Mouse (Mus musculus) cortical plate, adult 2 months (tissue): ENCODE data around the gene Rdh7.

Experiments
- CTCF ChIP-seq: fragments of 200-500 bp; IDR thresholded peaks from 2 replicates; pipeline ENCODE4 v1.5.1; 2011; ENCODE audit warnings: mild to moderate bottlenecking, control low read depth, low read length; ENCODE audit not compliant: insufficient read depth; ENCODE audit errors: extremely low read depth
- POLR2A ChIP-seq: fragments of 200-500 bp; IDR thresholded peaks from 2 replicates; pipeline ENCODE4 v1.6.1; 2011; ENCODE audit warnings: mild to moderate bottlenecking, low read length, control low read depth; ENCODE audit not compliant: insufficient read depth; ENCODE audit errors: extremely low read depth

DNA sequence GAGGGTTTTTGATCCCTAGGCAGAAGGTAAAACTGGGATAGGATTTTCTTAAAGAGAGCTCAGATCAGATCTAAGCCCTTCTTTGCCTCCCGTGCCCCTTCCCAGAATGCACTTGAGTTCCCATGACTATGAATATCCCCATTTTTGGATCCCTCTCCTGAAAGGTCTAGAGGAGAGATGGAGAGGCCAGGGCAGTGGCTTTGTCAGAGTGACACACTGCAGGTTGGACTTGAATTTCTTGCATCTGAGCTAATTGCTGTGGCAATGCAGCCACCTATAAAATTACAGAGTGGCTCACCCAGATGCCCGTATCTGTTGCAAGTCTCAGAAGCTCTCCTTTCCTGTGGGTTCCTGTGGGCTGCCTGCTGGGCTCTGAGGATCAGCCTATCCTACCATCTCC is 9.6 kb upstream of the Rdh7 start, which contains the start of gene Sdr9c7:
- no peak for TF ChIP-seq CTCF
- TF ChIP-seq POLR2A: no peak
